Mouse (Mus musculus): ENCODE measurements at regions not wholly inside any gene's neighbourhood (a gene's known extent, or its start where the extent isn't known, plus 50 kb on each side); places are given as distances from the start of the nearest gene placed in this dataset.

GRCm38 (mm10) chr10:119003042-119003441, 133.0 kb upstream of the Dyrk2 start:
- no peak for ATAC-seq (replicated peaks; ENCODE audit: insufficient number of reproducible peaks, low FRiP score, low TSS enrichment, poor library complexity, severe bottlenecking)

DNA sequence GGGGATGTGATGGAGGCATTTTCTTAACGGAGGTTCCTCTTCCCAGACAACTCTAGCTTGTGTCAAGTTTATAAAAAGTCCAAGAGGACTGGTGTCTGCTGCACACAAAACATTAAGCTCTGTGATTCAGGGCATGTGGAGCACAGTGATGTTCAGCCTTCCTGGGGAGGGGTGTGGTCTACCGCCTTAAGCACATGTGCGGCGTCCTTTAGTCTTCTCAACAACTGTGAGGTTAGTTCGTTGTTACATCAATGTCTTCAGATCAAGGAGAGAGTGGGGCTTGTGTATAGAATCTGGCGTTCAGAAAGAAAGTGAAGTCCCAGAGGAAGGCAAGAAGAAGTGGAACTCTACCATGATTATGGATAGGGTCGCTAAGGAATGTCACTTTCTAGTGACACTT, 131.9 kb upstream of the Dyrk2 start:
- no peak for ATAC-seq (replicated peaks; ENCODE audit: insufficient number of reproducible peaks, low FRiP score, low TSS enrichment, poor library complexity, severe bottlenecking)

DNA sequence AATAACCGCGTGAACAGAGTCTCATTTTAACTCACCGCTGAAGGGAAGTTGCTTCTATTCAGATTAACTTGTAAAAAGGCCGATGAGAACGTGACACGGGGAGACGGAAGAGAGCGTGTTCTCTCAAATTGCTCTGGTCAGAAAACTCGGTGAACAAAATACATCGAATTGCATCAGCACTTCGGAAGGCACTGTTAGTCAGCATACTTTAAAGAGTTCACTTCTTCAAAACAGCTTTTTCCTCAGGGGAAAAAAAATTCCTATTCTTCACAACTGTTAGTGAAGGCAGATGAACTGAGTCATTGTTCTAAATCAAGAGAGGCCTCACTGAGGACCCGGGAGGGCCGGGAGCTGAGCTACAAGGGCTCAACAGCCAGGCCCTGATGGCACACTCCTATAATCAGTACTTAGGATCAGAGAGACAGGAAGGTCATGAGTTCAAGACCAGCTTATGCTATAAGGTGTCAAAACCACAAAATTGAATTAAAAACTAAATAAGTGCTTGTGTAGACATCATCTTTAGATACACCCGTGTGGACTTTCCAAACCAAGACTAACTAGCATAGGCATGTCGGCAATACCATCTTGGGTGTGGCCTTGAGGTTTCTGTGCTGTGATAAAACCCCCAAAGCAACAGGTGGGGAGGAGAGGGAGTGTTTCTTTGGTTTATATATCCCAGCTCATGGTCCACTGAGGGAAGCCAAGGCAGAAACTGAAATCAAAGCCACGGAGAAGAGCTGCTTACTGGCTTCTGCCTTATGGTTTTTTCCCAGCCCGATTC, 131.2 kb upstream of the Dyrk2 start:
- ATAC-seq (replicated peaks; ENCODE audit: insufficient number of reproducible peaks, low FRiP score, low TSS enrichment, poor library complexity, severe bottlenecking): no peak

GRCm38 (mm10) chr10:118998966-118999365, 129.0 kb upstream of the Dyrk2 start:
- ATAC-seq (replicated peaks; ENCODE audit: insufficient number of reproducible peaks, low FRiP score, low TSS enrichment, poor library complexity, severe bottlenecking): no peak

DNA sequence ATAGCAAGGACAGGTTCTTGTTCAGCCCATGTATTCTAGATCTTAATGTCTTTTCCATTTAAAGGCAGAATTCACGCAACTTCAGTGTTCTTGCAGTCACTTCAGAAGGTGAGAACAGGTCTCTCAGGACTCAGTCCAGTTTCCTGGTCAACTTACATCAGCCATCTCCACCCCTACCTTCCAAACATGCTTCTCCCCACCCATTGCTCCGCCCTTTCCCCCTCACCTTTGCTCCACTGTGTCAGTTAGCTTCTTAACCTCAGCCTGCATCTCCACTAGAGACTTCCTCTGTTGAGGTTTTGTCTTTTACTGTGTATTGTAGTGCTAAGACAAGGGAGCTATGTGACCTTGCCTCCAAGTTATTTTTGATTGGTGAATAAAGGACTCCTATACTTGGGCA, 127.0 kb upstream of the Dyrk2 start:
- no peak for ATAC-seq (replicated peaks; ENCODE audit: insufficient number of reproducible peaks, low FRiP score, low TSS enrichment, poor library complexity, severe bottlenecking)

GRCm38 (mm10) chr10:118993819-118994574, 124.0 kb upstream of the Dyrk2 start:
- ATAC-seq (replicated peaks; ENCODE audit: insufficient number of reproducible peaks, low FRiP score, low TSS enrichment, poor library complexity, severe bottlenecking): no peak

DNA sequence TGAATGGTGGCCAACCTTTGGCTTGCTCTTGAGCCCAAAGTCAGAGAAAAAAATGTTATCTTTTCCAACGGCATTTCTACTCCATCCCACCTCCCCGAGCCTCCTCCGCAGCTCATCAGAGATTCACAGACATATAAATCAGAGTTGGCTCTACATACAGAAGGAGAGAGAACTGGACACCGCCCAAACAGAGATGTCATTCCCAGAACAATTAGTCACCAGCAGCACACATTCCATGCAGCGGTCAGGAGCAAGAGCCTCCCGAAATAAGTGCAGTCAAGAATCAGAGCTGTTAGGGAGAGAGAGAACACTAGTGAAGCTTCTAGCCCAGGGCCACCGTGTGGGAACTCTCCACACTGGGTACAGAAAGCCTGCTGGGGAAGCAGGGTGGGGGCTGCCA, 121.2 kb upstream of the Dyrk2 start:
- no peak for ATAC-seq (replicated peaks; ENCODE audit: insufficient number of reproducible peaks, low FRiP score, low TSS enrichment, poor library complexity, severe bottlenecking)

- no peak for ATAC-seq (replicated peaks; ENCODE audit: insufficient number of reproducible peaks, low FRiP score, low TSS enrichment, poor library complexity, severe bottlenecking)
These were observed 120.5 kb upstream of the Dyrk2 start for GRCm38 (mm10) chr10:118990500-118990899.

DNA sequence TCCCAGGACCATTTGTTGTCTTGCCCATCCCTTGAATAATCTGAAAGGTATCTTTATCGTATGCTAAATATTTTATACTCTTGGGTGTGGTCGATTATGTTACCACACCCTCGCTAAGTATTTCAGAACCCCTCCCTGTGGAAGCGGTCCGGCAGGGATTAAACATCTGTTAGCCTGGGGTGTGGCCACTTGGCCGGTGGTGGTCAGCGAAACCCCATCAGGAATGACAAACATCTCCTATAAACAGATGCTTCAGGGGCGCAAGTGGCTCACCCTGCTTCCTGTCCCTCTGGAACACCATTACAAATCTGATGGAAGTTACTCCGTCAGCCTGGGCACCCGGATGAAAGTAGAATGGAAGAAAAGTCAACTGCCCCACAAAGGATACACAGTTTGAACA, 119.8 kb upstream of the Dyrk2 start:
- no peak for ATAC-seq (replicated peaks; ENCODE audit: insufficient number of reproducible peaks, low FRiP score, low TSS enrichment, poor library complexity, severe bottlenecking)

DNA sequence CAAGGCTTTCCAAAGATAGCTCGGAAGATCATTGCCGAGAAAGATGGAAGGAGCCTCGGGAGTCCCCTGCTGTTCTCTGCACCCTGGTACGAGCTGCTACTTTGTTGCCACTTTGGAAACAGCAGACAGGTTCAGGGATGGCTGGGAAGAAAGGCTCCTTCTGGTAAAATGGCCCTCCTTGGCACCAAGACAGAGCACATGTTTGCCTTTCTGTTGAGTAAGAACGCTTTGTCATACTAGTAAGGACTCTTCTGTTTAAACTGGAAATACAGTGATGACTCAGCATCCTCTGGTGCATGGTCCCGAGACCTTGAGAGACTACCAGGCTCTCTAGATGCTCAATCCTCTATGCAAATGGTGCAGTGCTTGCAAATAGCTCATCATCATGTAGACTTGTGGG, 118.2 kb upstream of the Dyrk2 start:
- no peak for ATAC-seq (replicated peaks; ENCODE audit: insufficient number of reproducible peaks, low FRiP score, low TSS enrichment, poor library complexity, severe bottlenecking)

- no peak for ATAC-seq (replicated peaks; ENCODE audit: insufficient number of reproducible peaks, low FRiP score, low TSS enrichment, poor library complexity, severe bottlenecking)
These were observed 114.6 kb upstream of the Dyrk2 start for GRCm38 (mm10) chr10:118984580-118984979.

- peak; percentile 54 for ATAC-seq (replicated peaks; ENCODE audit: insufficient number of reproducible peaks, low FRiP score, low TSS enrichment, poor library complexity, severe bottlenecking)
These were observed 111.4 kb upstream of the Dyrk2 start for GRCm38 (mm10) chr10:118981446-118981845.

GRCm38 (mm10) chr10:118979339-118979738, 109.3 kb upstream of the Dyrk2 start:
- ATAC-seq (replicated peaks; ENCODE audit: insufficient number of reproducible peaks, low FRiP score, low TSS enrichment, poor library complexity, severe bottlenecking): no peak

DNA sequence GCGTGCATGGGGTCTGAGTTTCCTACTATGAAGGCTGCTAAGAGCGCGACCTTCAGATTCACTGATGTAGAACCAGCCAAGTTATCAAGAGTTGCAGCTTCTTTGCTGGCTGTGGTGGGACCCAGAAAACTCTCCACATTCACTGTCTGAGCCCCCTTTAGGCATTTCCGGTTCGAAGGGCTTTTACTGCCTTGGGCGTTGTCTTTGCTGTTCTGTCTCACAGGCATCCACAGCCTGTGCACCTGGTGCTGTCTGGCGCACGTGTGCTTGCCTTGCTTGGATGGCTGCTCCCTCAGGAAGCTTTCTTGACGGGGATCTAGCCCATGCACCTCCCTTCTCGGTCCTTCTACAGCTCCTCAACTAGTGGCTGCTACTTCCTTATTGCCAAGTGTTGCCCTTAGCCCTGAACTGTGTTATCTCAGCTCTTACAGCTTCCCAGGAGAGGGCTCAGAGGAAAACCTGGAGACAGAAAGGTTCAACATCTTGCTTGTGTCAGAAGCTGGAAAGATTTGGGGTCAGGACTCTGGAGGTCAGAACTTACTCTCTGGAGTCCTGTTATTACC, 108.3 kb upstream of the Dyrk2 start:
- ATAC-seq (replicated peaks; ENCODE audit: insufficient number of reproducible peaks, low FRiP score, low TSS enrichment, poor library complexity, severe bottlenecking): 0 out of 2 replicates have a peak, but pooled peaks have one; percentile 24

- no peak for ATAC-seq (replicated peaks; ENCODE audit: insufficient number of reproducible peaks, low FRiP score, low TSS enrichment, poor library complexity, severe bottlenecking)
These were observed 106.4 kb upstream of the Dyrk2 start for GRCm38 (mm10) chr10:118976447-118976846.

GRCm38 (mm10) chr10:118975772-118976171, 105.8 kb upstream of the Dyrk2 start:
- no peak for ATAC-seq (replicated peaks; ENCODE audit: insufficient number of reproducible peaks, low FRiP score, low TSS enrichment, poor library complexity, severe bottlenecking)

GRCm38 (mm10) chr10:118973324-118973723, 103.3 kb upstream of the Dyrk2 start:
- no peak for ATAC-seq (replicated peaks; ENCODE audit: insufficient number of reproducible peaks, low FRiP score, low TSS enrichment, poor library complexity, severe bottlenecking)

DNA sequence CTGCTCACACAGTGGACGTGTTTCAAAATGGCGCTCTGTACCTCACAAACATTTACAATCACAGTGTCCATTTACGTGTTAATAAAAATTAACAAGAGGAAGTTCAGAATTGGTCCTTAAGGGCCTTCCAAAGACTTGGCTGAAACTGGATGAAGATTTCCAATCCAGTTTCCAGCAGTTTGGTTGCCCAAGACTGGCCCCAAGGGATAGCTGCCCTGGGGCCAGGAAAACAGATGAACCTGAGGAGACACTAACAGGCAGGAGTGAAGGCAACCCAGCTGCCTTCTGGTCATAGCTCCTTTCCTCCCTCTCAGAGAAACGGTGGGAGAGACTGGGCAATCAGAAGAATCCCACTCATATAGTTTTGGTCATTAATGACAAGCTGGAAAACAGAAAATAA, 102.6 kb upstream of the Dyrk2 start:
- no peak for ATAC-seq (replicated peaks; ENCODE audit: insufficient number of reproducible peaks, low FRiP score, low TSS enrichment, poor library complexity, severe bottlenecking)

DNA sequence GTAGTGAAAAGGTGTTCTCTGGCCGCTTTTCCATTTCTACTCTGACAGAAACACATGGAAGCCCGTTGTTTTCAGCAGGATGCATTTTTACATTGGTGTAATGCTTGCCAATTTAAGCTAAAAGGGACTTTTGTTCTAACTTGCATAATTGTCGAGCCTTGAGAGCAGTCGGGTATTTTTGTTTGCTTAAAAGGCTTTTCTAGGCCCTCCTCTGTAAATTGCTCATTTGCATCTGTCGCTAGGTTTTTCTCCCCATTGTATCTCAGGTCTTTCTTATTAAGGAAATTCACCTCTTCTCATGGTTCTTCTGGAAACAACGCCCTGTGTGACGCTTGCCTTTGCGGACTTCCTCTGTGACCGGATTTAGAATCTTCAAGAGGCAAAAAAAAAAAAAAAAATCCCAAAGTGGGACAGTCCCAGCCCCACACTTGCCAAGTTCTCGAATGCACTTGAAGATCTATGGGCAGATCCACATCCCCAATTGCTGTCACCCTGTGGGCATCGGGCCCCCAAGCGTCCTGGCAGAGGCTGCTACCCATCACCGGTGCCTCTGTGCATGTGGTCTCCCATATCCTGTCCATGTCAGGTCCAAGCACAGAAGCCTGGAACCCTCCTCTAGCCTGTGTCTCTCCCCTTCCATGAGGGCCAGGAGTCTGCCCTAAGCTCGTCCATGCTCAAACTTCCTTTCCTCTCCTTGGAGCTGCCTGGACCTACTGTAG, 100.6 kb upstream of the Dyrk2 start:
- no peak for ATAC-seq (replicated peaks; ENCODE audit: insufficient number of reproducible peaks, low FRiP score, low TSS enrichment, poor library complexity, severe bottlenecking)
